Mouse (Mus musculus) CH12.LX (cell line): Measurements from ENCODE around the gene U2af1l4.

Source experiments
- CHD1 ChIP-seq: IDR thresholded peaks from 2 replicates; pipeline ENCODE4 v1.6.1; 2012; ENCODE audit warnings: low read depth, low read length, improper control_type of control experiment, inconsistent platforms
- CTCF ChIP-seq, 2 experiments: IDR thresholded peaks in 1 of 2; conservative IDR thresholded peaks in 1 of 2; 2 replicates each; pipeline ENCODE4 v1.5.1; 2011 to 2012; ENCODE audit warnings: low read depth in 2 of 2, low read length in 2 of 2, improper control_type of control experiment in 1 of 2, inconsistent platforms in 1 of 2, mild to moderate bottlenecking in 1 of 2, moderate library complexity in 1 of 2
- EP300 ChIP-seq: IDR thresholded peaks from 2 replicates; pipeline ENCODE4 v1.6.1; 2011; ENCODE audit warnings: low read length, improper control_type of control experiment
- JUND ChIP-seq: conservative IDR thresholded peaks from 2 replicates; pipeline ENCODE4 v1.6.1; 2011; ENCODE audit warnings: low read depth, low read length, improper control_type of control experiment
- MAFK ChIP-seq: IDR thresholded peaks from 2 replicates; pipeline ENCODE4 v1.6.1; 2011; ENCODE audit warnings: low read length, improper control_type of control experiment; ENCODE audit not compliant: insufficient replicate concordance
- POLR2A ChIP-seq: IDR thresholded peaks from 2 replicates; pipeline ENCODE4 v1.6.1; 2011; ENCODE audit warnings: low read depth, mild to moderate bottlenecking, improper control_type of control experiment, low read length
- RCOR1 ChIP-seq: conservative IDR thresholded peaks from 2 replicates; pipeline ENCODE4 v1.6.1; 2012; ENCODE audit warnings: low read depth, mild to moderate bottlenecking, inconsistent platforms, low read length, improper control_type of control experiment
- SIN3A ChIP-seq: IDR thresholded peaks from 2 replicates; pipeline ENCODE4 v1.6.1; 2012; ENCODE audit warnings: low read length, improper control_type of control experiment, inconsistent platforms
- ZC3H11A ChIP-seq: IDR thresholded peaks from 2 replicates; pipeline ENCODE4 v1.6.1; 2012; ENCODE audit warnings: low read depth, mild to moderate bottlenecking, inconsistent platforms, low read length, improper control_type of control experiment

- no peak for TF ChIP-seq CTCF (conservative IDR thresholded peaks at IDR 0.05 in 1 of 2, IDR thresholded peaks at IDR 0.05 in 1 of 2; ENCODE audit: low read depth in 2 of 2, low read length in 2 of 2)
- TF ChIP-seq RCOR1, result no peak
- peak; percentile 28; the same call in 1 of the 2 replicates for TF ChIP-seq POLR2A
- TF ChIP-seq EP300, result no peak
- TF ChIP-seq JUND, result no peak
- TF ChIP-seq ZC3H11A, result no peak
- TF ChIP-seq MAFK, result no peak
- peak; percentile 35 for TF ChIP-seq SIN3A
- TF ChIP-seq CHD1, result no peak
Measured at GRCm38 (mm10) chr7:30604424-30604823, 41.3 kb downstream of the U2af1l4 start.
